In the genomic region with DNA sequence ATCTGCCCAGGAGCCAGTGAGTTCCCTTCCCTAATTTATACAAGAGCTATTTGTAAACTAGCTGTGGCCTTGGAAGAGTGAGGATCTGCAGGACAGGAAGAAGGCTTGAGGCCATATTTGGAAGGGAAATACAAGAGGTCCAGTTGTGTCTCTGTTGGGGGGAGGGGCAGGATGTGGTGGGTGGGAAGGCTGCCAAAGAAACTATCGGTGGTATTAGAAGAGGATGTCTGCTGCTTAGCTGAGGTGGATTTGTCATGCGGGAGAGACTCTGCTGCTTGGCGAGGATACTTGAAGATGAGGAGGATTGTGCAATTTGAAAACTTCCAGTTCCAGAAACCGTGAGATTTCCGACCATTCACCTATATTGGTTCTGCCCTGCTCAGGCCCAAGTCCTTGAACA, we compare ENCODE assay signal across 10 mouse cellular contexts.
A peak's percentile ranks its signal among the peaks of the same experiment; 100 is the strongest.
DNase-seq lines count a peak whose midpoint lies in the region; ATAC-seq lines count a peak whose summit lies in the region.
"Had no signal": no experiment of that assay in that cellular context is flagged by ENCODE, and none has a peak within 500 bp of the region (broad histone marks: within the 10 kb centered on the region; RNA-seq: fewer than 3 reads in every experiment).

No protein-coding gene starts in this region.

- no peak overlapping the region for H3K9ac ChIP-seq in lung, embryonic 16.5 days (ENCODE audit: low read length)
- no peak overlapping the region for H3K9ac ChIP-seq in hindbrain, embryonic 16.5 days (ENCODE audit: low read depth, low read length)
- H3K9ac ChIP-seq: neural tube, embryonic 12.5 days had no signal

- H3K9me3 ChIP-seq in lung, embryonic 16.5 days (ENCODE audit: control insufficient read depth, low read length), result no peaks in the 10 kb centered on the region
- no peaks in the 10 kb centered on the region for H3K9me3 ChIP-seq in hindbrain, embryonic 16.5 days (ENCODE audit: control insufficient read depth, low read length)
- H3K9me3 ChIP-seq: neural tube, embryonic 12.5 days had no signal

- H3K4me1 ChIP-seq in lung, embryonic 16.5 days (replicated peaks; ENCODE audit: control insufficient read depth, insufficient read depth, low read length), result peaks cover 37% of the 10 kb centered on the region
- H3K4me1 ChIP-seq in hindbrain, embryonic 16.5 days (ENCODE audit: control insufficient read depth, insufficient read depth, low read depth, low read length), result no peaks in the 10 kb centered on the region
- H3K4me1 ChIP-seq: neural tube, embryonic 12.5 days had no signal

- H3K27ac ChIP-seq in lung, embryonic 16.5 days (ENCODE audit: low read length), result peak overlapping the region; percentile 76; the same call in 1 of the 2 replicates
- H3K27ac ChIP-seq in hindbrain, embryonic 16.5 days (ENCODE audit: low read depth, low read length), result no peak overlapping the region
- H3K27ac ChIP-seq: neural tube, embryonic 12.5 days had no signal

- H3K36me3 ChIP-seq in lung, embryonic 16.5 days (ENCODE audit: control insufficient read depth, insufficient read depth, low read length), result no peaks in the 10 kb centered on the region
- no peaks in the 10 kb centered on the region for H3K36me3 ChIP-seq in hindbrain, embryonic 16.5 days (ENCODE audit: control insufficient read depth, insufficient read depth, low read length)
- H3K36me3 ChIP-seq: neural tube, embryonic 12.5 days had no signal

- ATAC-seq in lung, embryonic 16.5 days (ENCODE audit: low read depth), result peak; percentile 72
- ATAC-seq in hindbrain, embryonic 16.5 days, result no peak

- peak; percentile 35 to 43 for DNase-seq in cerebellum, postnatal 10 days
- no peak for DNase-seq in cerebellum, adult 11-12 months
- DNase-seq in adrenal gland, postnatal 25 days, result peak; percentile 19
- DNase-seq in heart, postnatal 4 days, result peak; percentile 65
- DNase-seq in spleen, postnatal 36 days (ENCODE audit: low spot score in 2 of 2), result no peak
- DNase-seq in urinary bladder, postnatal 14 days (ENCODE audit: low spot score), result no peak

- no peaks in the 10 kb centered on the region for H3K27me3 ChIP-seq in lung, embryonic 16.5 days (ENCODE audit: control insufficient read depth, insufficient read depth, low read depth, low read length)
- H3K27me3 ChIP-seq in hindbrain, embryonic 16.5 days (replicated peaks; ENCODE audit: control insufficient read depth, insufficient read depth, low read length), result no peaks in the 10 kb centered on the region
- H3K27me3 ChIP-seq: neural tube, embryonic 12.5 days had no signal

- 7% methylated on average over 5 of the region's 5 CpGs for WGBS in lung, embryonic 16.5 days
- WGBS in hindbrain, embryonic 16.5 days, result 69% methylated on average over 5 of the region's 5 CpGs

- H3K4me2 ChIP-seq in lung, embryonic 16.5 days (ENCODE audit: low read depth, low read length), result no peak overlapping the region
- no peak overlapping the region for H3K4me2 ChIP-seq in hindbrain, embryonic 16.5 days (ENCODE audit: low read length)
- H3K4me2 ChIP-seq: neural tube, embryonic 12.5 days had no signal

- no peak overlapping the region for H3K4me3 ChIP-seq in lung, embryonic 16.5 days (ENCODE audit: low read length)
- H3K4me3 ChIP-seq in hindbrain, embryonic 16.5 days (ENCODE audit: low read length), result no peak overlapping the region
- H3K4me3 ChIP-seq: erythroblast, embryonic 14.5 days; neural tube, embryonic 12.5 days had no signal

Comparison
In these comparisons a context has a peak if more than half of its experiments do, and no peak if none do; other contexts are left out.
1. DNase-seq: peak in cerebellum, postnatal 10 days (2 of 2), adrenal gland, postnatal 25 days (single experiment) and heart, postnatal 4 days (single experiment); none in cerebellum, adult 11-12 months (single experiment), spleen, postnatal 36 days (0 of 2) and urinary bladder, postnatal 14 days (single experiment).